Mouse (Mus musculus) MEL (cell line): Measurements from ENCODE around the gene Pla2g4c. TPM values are rescaled to one million over a fixed set of nuclear protein-coding genes. Genes with fewer than 3 reads are reported as not detected.

ENCODE experiments used
- DNase-seq: peaks from one replicate; pipeline ENCODE4 v3.0.0; 2011; ENCODE audit warnings: low read depth, low spot score
- H3K27ac ChIP-seq: 2 replicates; pipeline ENCODE4 v1.5.1; 2012; ENCODE audit warnings: low read depth, mild to moderate bottlenecking, control low read depth, low read length, moderate library complexity; ENCODE audit not compliant: control insufficient read depth
- H3K27me3 ChIP-seq, 2 experiments: fragments of 150-350 bp in 1 of 2; sonication (generic) in 1 of 2; 2 replicates each; pipeline ENCODE4 v1.6.1; 2012; ENCODE audit warnings: low read length in 2 of 2, mild to moderate bottlenecking in 2 of 2, improper control_type of control experiment in 1 of 2, moderate library complexity in 1 of 2; ENCODE audit not compliant: insufficient read depth in 2 of 2, control insufficient read depth in 1 of 2
- H3K36me3 ChIP-seq, 2 experiments: 2 replicates each; pipeline ENCODE4 v1.6.1; 2012 to 2014; ENCODE audit warnings: low read length in 2 of 2, improper control_type of control experiment in 1 of 2, inconsistent platforms in 1 of 2, mild to moderate bottlenecking in 1 of 2; ENCODE audit not compliant: insufficient read depth in 2 of 2, control insufficient read depth in 1 of 2
- H3K4me1 ChIP-seq, 2 experiments: fragments of 150-350 bp in 1 of 2; sonication (generic) in 1 of 2; 2 replicates each; pipeline ENCODE4 v1.6.1; 2012; ENCODE audit warnings: low read length in 2 of 2, improper control_type of control experiment in 1 of 2, mild to moderate bottlenecking in 1 of 2; ENCODE audit not compliant: insufficient read depth in 2 of 2, control insufficient read depth in 1 of 2
- H3K4me3 ChIP-seq, 2 experiments: fragments of 150-350 bp in 1 of 2; sonication (generic) in 1 of 2; 2 replicates each; pipeline ENCODE4 v1.5.1; 2012; ENCODE audit warnings: low read depth in 2 of 2, low read length in 2 of 2, mild to moderate bottlenecking in 2 of 2, moderate library complexity in 2 of 2, control low read depth in 1 of 2, improper control_type of control experiment in 1 of 2; ENCODE audit not compliant: control insufficient read depth in 1 of 2, insufficient read depth in 1 of 2
- H3K79me2 ChIP-seq: 2 replicates; pipeline ENCODE4 v1.6.1; 2012; ENCODE audit warnings: mild to moderate bottlenecking, low read length, moderate library complexity; ENCODE audit not compliant: control insufficient read depth, poor library complexity, insufficient read depth
- H3K9ac ChIP-seq: 2 replicates; pipeline ENCODE4 v1.6.1; 2012; ENCODE audit warnings: low read depth, mild to moderate bottlenecking, control low read depth, low read length, moderate library complexity; ENCODE audit not compliant: control insufficient read depth, poor library complexity, severe bottlenecking
- H3K9me3 ChIP-seq: fragments of 150-350 bp; sonication (generic); replicated peaks from 2 replicates; pipeline ENCODE4 v1.6.1; 2012; ENCODE audit warnings: mild to moderate bottlenecking, low read length, improper control_type of control experiment, moderate library complexity; ENCODE audit not compliant: insufficient read depth
- ETS1 ChIP-seq: IDR thresholded peaks from 2 replicates; pipeline ENCODE4 v1.6.1; 2012; ENCODE audit warnings: low read depth, mild to moderate bottlenecking, inconsistent platforms, low read length, improper control_type of control experiment, moderate library complexity
- MEF2A ChIP-seq: IDR thresholded peaks from 2 replicates; pipeline ENCODE4 v1.6.1; 2014; ENCODE audit warnings: low read depth, mild to moderate bottlenecking, inconsistent platforms, low read length, improper control_type of control experiment; ENCODE audit not compliant: poor library complexity, insufficient replicate concordance, severe bottlenecking; ENCODE audit errors: extremely low read depth
- POLR2AphosphoS2 ChIP-seq: IDR thresholded peaks from 2 replicates; pipeline ENCODE4 v1.6.1; 2011; ENCODE audit warnings: low read length, improper control_type of control experiment
- ZMIZ1 ChIP-seq: IDR thresholded peaks from 2 replicates; pipeline ENCODE4 v1.6.1; 2012; ENCODE audit warnings: low read depth, mild to moderate bottlenecking, inconsistent platforms, low read length, improper control_type of control experiment, moderate library complexity
- polyA plus RNA-seq, 2 experiments: library from polyadenylated mRNA; stranded (reverse) in 1 of 2; unstranded in 1 of 2; fragments of >175 nt in 1 of 2; fragments of >200 nt in 1 of 2; gene quantifications; 2 replicates each; pipeline versions ENCODE4 v1.2.1 to v1.2.4; 2012; ENCODE audit warnings: low replicate concordance in 2 of 2, low read depth in 1 of 2; ENCODE audit not compliant: insufficient read length in 2 of 2, insufficient read depth in 1 of 2, missing spikeins in 1 of 2
- total RNA-seq: library from RNA; depleted of rRNA; stranded (reverse); fragments of 300-350 nt; gene quantifications from 2 replicates; pipeline ENCODE4 v1.2.3, GENCODE M21; 2012; rRNA removed

The Pla2g4c gene
- total and polyA plus RNA-seq, 3 experiments, result 1.0 to 2.0 TPM; not detected in 1

- Histone ChIP-seq H3K27me3 (no peaks in the 10 kb centered on the region), H3K9me3 (no peaks in the 10 kb centered on the region), H3K9ac (no peak within 1 kb of the TSS), H3K27ac (no peak within 1 kb of the TSS), H3K4me1 (no peaks in the 10 kb centered on the region), H3K79me2 (no peaks in the 10 kb centered on the region), H3K36me3 (no peaks in the 10 kb centered on the region), H3K4me3 (no peak within 1 kb of the TSS)
- DNase-seq, result no peak
- TF ChIP-seq ZMIZ1, result no peak
- TF ChIP-seq MEF2A, result no peak
- no peak for TF ChIP-seq POLR2AphosphoS2
- TF ChIP-seq ETS1, result no peak
Measured at GRCm38 (mm10) chr7:13397832-13398231, 73.4 kb downstream of the Pla2g4c start, which contains the start of gene Cabp5. TSS of gene Cabp5 (plus strand) at chr7:13398132.

Other genes with a start within 250 kb of the Pla2g4c start
- not detected in 2 replicates for gene Vmn1r85, start 229.5 kb upstream of the Pla2g4c start, total RNA-seq
- gene Vmn1r85, start 229.5 kb upstream of the Pla2g4c start, polyA plus RNA-seq, result not detected
- not detected in 2 replicates for gene Vmn1r86, start 204.7 kb upstream of the Pla2g4c start, total RNA-seq
- not detected for gene Vmn1r86, start 204.7 kb upstream of the Pla2g4c start, polyA plus RNA-seq
- gene Vmn1r87, start 184.5 kb upstream of the Pla2g4c start, total RNA-seq, result not detected in 2 replicates
- gene Vmn1r87, start 184.5 kb upstream of the Pla2g4c start, polyA plus RNA-seq, result under 1 TPM in 1 of 2 experiments, not detected in 1; 0.01 TPM
- 0.04 TPM in 1 of 2 replicates, not detected in the other for gene Vmn1r88, start 165.1 kb upstream of the Pla2g4c start, total RNA-seq
- gene Vmn1r88, start 165.1 kb upstream of the Pla2g4c start, polyA plus RNA-seq, result not detected
- not detected in 2 replicates for gene Vmn1r89, start 111.6 kb upstream of the Pla2g4c start, total RNA-seq
- not detected for gene Vmn1r89, start 111.6 kb upstream of the Pla2g4c start, polyA plus RNA-seq
- 63.1 and 67.2 TPM in 2 replicates for gene Lig1, start 47.4 kb upstream of the Pla2g4c start, total RNA-seq
- 100 to 1,000 TPM; 187 to 570 TPM for gene Lig1, start 47.4 kb upstream of the Pla2g4c start, polyA plus RNA-seq
- 4.9 and 6.1 TPM in 2 replicates for gene Zswim9, start 45.9 kb upstream of the Pla2g4c start, total RNA-seq
- gene Zswim9, start 45.9 kb upstream of the Pla2g4c start, polyA plus RNA-seq, result 10 to 100 TPM in 1 of 2 experiments, 1 to 10 TPM in 1; 7.7 to 46.6 TPM
- not detected in 2 replicates for gene Cabp5, start 73.5 kb downstream of the Pla2g4c start, total RNA-seq
- gene Cabp5, start 73.5 kb downstream of the Pla2g4c start, polyA plus RNA-seq, result not detected
- not detected in 2 replicates for gene Bsph1, start 126.2 kb downstream of the Pla2g4c start, total RNA-seq
- not detected for gene Bsph1, start 126.2 kb downstream of the Pla2g4c start, polyA plus RNA-seq
- gene Bsph2, start 246.4 kb downstream of the Pla2g4c start, total RNA-seq, result not detected in 2 replicates
- not detected for gene Bsph2, start 246.4 kb downstream of the Pla2g4c start, polyA plus RNA-seq